Mouse (Mus musculus): ENCODE measurements around the gene Wdr92. TPM values are rescaled to one million over a fixed set of nuclear protein-coding genes. Genes with fewer than 3 reads are reported as not detected.

Wdr92 gene
- polyA plus RNA-seq, 1 experiment, result 9.0 TPM

DNA sequence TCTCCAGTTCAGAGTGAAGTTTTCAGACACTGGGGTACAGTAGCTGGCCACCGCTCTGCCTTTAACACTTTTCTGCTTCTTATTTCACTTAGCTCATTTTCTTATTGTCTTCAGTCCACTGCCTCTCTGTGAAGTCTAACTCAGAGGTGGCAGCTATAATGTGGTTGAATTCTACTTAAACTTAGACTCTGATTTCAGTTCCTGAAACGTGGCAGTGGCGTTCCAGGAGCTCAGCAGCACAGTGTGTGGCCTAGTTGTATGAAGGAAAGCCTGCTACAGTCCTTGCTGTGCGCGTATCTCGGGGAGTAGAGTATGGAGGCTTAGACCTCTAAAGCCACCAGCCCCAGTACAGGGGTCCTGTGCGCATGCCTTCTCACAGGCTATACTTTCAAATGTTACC lies 15.3 kb upstream of the Wdr92 start:
- TF ChIP-seq CTCF (IDR thresholded peaks at IDR 0.05; ENCODE audit: control insufficient read depth, insufficient read depth, insufficient replicate concordance, low read depth, low read length) (no peak), POLR2A (IDR thresholded peaks at IDR 0.05; ENCODE audit: control insufficient read depth, low read depth, low read length) (no peak)
- H3K36me3 ChIP-seq (ENCODE audit: control insufficient read depth, insufficient read depth, low read length), result no peaks in the 10 kb centered on the region
- no peaks in the 10 kb centered on the region; the same call in 1 of the 2 replicates for H3K4me1 ChIP-seq (ENCODE audit: control insufficient read depth, insufficient read depth, low read length)
- no peaks in the 10 kb centered on the region for H3K27me3 ChIP-seq (ENCODE audit: control insufficient read depth, insufficient read depth, low read length)
- H3K4me3 ChIP-seq (ENCODE audit: control insufficient read depth, low read depth, low read length), result no peak overlapping the region
- H3K27ac ChIP-seq (ENCODE audit: control insufficient read depth, insufficient read depth, low read depth, low read length), result no peak overlapping the region

- no peak for TF ChIP-seq POLR2A (IDR thresholded peaks at IDR 0.05; ENCODE audit: control insufficient read depth, low read depth, low read length)
- no peak for TF ChIP-seq CTCF (IDR thresholded peaks at IDR 0.05; ENCODE audit: control insufficient read depth, insufficient read depth, insufficient replicate concordance, low read depth, low read length)
Measured at GRCm38 (mm10) chr11:17169262-17169661, 12.6 kb upstream of the Wdr92 start.

GRCm38 (mm10) chr11:17170938-17171729 lies 10.8 kb upstream of the Wdr92 start:
- no peaks in the 10 kb centered on the region for H3K36me3 ChIP-seq (ENCODE audit: control insufficient read depth, insufficient read depth, low read length)
- TF ChIP-seq CTCF (IDR thresholded peaks at IDR 0.05; ENCODE audit: control insufficient read depth, insufficient read depth, insufficient replicate concordance, low read depth, low read length), result no peak
- no peak for TF ChIP-seq POLR2A (IDR thresholded peaks at IDR 0.05; ENCODE audit: control insufficient read depth, low read depth, low read length)
- no peak overlapping the region for H3K27ac ChIP-seq (ENCODE audit: control insufficient read depth, insufficient read depth, low read depth, low read length)
- no peak overlapping the region for H3K4me3 ChIP-seq (ENCODE audit: control insufficient read depth, low read depth, low read length)
- no peaks in the 10 kb centered on the region for H3K27me3 ChIP-seq (ENCODE audit: control insufficient read depth, insufficient read depth, low read length)
- no peaks in the 10 kb centered on the region; the same call in 1 of the 2 replicates for H3K4me1 ChIP-seq (ENCODE audit: control insufficient read depth, insufficient read depth, low read length)

More at GRCm38 (mm10) chr11:17169262-17169661, 12.6 kb upstream of the Wdr92 start:
- H3K27me3 ChIP-seq (ENCODE audit: control insufficient read depth, insufficient read depth, low read length), result no peaks in the 10 kb centered on the region
- H3K27ac ChIP-seq (ENCODE audit: control insufficient read depth, insufficient read depth, low read depth, low read length), result no peak overlapping the region
- H3K4me1 ChIP-seq (ENCODE audit: control insufficient read depth, insufficient read depth, low read length), result no peaks in the 10 kb centered on the region; the same call in 1 of the 2 replicates
- H3K4me3 ChIP-seq (ENCODE audit: control insufficient read depth, low read depth, low read length), result no peak overlapping the region
- H3K36me3 ChIP-seq (ENCODE audit: control insufficient read depth, insufficient read depth, low read length), result no peaks in the 10 kb centered on the region

DNA sequence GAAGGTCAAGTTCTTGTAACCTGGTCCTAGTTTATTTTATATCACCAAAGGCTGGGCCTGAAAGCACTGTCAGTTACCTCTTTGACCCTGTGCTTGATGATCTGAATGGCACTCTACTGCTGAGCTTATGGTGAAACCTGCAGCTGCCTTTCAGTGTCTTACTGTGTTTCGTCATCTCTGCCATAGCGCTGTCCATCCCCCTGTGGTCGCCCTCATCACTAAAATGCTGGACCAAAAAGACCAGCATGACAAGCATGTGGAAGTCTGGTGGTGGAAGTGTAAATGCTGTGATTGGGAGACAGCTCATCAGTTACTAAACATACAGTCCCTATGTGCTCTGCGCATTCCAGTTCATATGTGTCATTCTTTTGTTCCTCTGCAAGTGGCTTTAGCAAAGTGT lies 9.6 kb upstream of the Wdr92 start:
- Histone ChIP-seq H3K4me3 (ENCODE audit: control insufficient read depth, low read depth, low read length) (no peak overlapping the region), H3K36me3 (ENCODE audit: control insufficient read depth, insufficient read depth, low read length) (no peaks in the 10 kb centered on the region), H3K27ac (ENCODE audit: control insufficient read depth, insufficient read depth, low read depth, low read length) (no peak overlapping the region), H3K4me1 (ENCODE audit: control insufficient read depth, insufficient read depth, low read length) (no peaks in the 10 kb centered on the region; the same call in 1 of the 2 replicates), H3K27me3 (ENCODE audit: control insufficient read depth, insufficient read depth, low read length) (no peaks in the 10 kb centered on the region)
- TF ChIP-seq CTCF (IDR thresholded peaks at IDR 0.05; ENCODE audit: control insufficient read depth, insufficient read depth, insufficient replicate concordance, low read depth, low read length) (no peak), POLR2A (IDR thresholded peaks at IDR 0.05; ENCODE audit: control insufficient read depth, low read depth, low read length) (no peak)

GRCm38 (mm10) chr11:17176638-17177037 lies 5.3 kb upstream of the Wdr92 start:
- Histone ChIP-seq H3K4me1 (ENCODE audit: control insufficient read depth, insufficient read depth, low read length) (no peaks in the 10 kb centered on the region), H3K36me3 (ENCODE audit: control insufficient read depth, insufficient read depth, low read length) (no peaks in the 10 kb centered on the region), H3K27me3 (ENCODE audit: control insufficient read depth, insufficient read depth, low read length) (no peaks in the 10 kb centered on the region), H3K4me3 (ENCODE audit: control insufficient read depth, low read depth, low read length) (no peak overlapping the region), H3K27ac (ENCODE audit: control insufficient read depth, insufficient read depth, low read depth, low read length) (no peak overlapping the region)
- TF ChIP-seq POLR2A (IDR thresholded peaks at IDR 0.05; ENCODE audit: control insufficient read depth, low read depth, low read length) (no peak), CTCF (IDR thresholded peaks at IDR 0.05; ENCODE audit: control insufficient read depth, insufficient read depth, insufficient replicate concordance, low read depth, low read length) (no peak)

DNA sequence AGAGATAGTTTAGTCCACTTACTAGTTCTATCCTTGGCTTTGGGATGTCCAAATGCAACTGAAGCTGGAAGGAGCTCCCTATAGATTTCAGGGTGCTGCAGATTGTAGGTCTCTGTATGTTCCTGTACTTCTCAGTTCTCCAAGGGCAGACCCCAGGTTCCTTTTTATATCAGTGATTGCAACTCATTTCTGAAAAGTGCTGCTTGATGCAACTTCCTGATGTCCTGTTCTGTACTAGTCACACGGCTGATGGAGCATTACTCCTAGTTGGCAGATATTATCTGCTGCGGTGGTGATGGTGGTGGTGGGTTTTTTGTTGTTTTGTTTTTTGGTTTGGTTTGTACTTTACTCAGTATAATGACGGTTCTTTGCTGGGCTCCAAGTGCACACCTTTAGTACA lies 1.2 kb upstream of the Wdr92 start:
- no peak overlapping the region for H3K27ac ChIP-seq (ENCODE audit: control insufficient read depth, insufficient read depth, low read depth, low read length)
- H3K4me1 ChIP-seq (ENCODE audit: control insufficient read depth, insufficient read depth, low read length), result no peaks in the 10 kb centered on the region
- no peaks in the 10 kb centered on the region for H3K27me3 ChIP-seq (ENCODE audit: control insufficient read depth, insufficient read depth, low read length)
- TF ChIP-seq POLR2A (IDR thresholded peaks at IDR 0.05; ENCODE audit: control insufficient read depth, low read depth, low read length) (no peak), CTCF (IDR thresholded peaks at IDR 0.05; ENCODE audit: control insufficient read depth, insufficient read depth, insufficient replicate concordance, low read depth, low read length) (no peak)
- H3K4me3 ChIP-seq (ENCODE audit: control insufficient read depth, low read depth, low read length), result no peak overlapping the region
- no peaks in the 10 kb centered on the region for H3K36me3 ChIP-seq (ENCODE audit: control insufficient read depth, insufficient read depth, low read length)

GRCm38 (mm10) chr11:17183165-17183564 lies 1.3 kb downstream of the Wdr92 start:
- TF ChIP-seq POLR2A (IDR thresholded peaks at IDR 0.05; ENCODE audit: control insufficient read depth, low read depth, low read length), result no peak
- TF ChIP-seq CTCF (IDR thresholded peaks at IDR 0.05; ENCODE audit: control insufficient read depth, insufficient read depth, insufficient replicate concordance, low read depth, low read length), result no peak
- Histone ChIP-seq H3K27me3 (ENCODE audit: control insufficient read depth, insufficient read depth, low read length) (no peaks in the 10 kb centered on the region), H3K27ac (ENCODE audit: control insufficient read depth, insufficient read depth, low read depth, low read length) (no peak overlapping the region), H3K36me3 (ENCODE audit: control insufficient read depth, insufficient read depth, low read length) (no peaks in the 10 kb centered on the region), H3K4me3 (ENCODE audit: control insufficient read depth, low read depth, low read length) (no peak overlapping the region), H3K4me1 (ENCODE audit: control insufficient read depth, insufficient read depth, low read length) (no peaks in the 10 kb centered on the region)

All from testis, adult 2 months (tissue).